Mouse (Mus musculus) forebrain, embryonic 14.5 days (tissue): ENCODE data around the gene Gon4l. TPM values are rescaled to one million over a fixed set of nuclear protein-coding genes. Genes with fewer than 3 reads are reported as not detected.
"Not testable (repeated sequence)": the region's sequence is repeated elsewhere in the genome, so short reads cannot be mapped to it uniquely, and the experiment has no call there.

Experiments
- ATAC-seq: fragments of 200-750 bp; cut with Nextera tagmentation; 2 replicates; pipeline ENCODE4 v1.8.0; 2017; ENCODE audit warnings: mild to moderate bottlenecking, moderate library complexity
- DNase-seq: peaks from one replicate; pipeline ENCODE4 v3.0.0-alpha.2; 2015; ENCODE audit warnings: low spot score
- H3K27ac ChIP-seq: fragments of 300-500 bp; sonication (generic); 2 replicates; pipeline ENCODE4 v1.5.1; 2014; ENCODE audit warnings: low read depth, mild to moderate bottlenecking, control low read depth, low read length, moderate library complexity
- H3K27me3 ChIP-seq: fragments of 300-500 bp; sonication (generic); replicated peaks from 2 replicates; pipeline ENCODE4 v1.6.1; 2014; ENCODE audit warnings: low read length, control low read depth, mixed read lengths; ENCODE audit not compliant: control insufficient read depth, insufficient read depth
- H3K36me3 ChIP-seq: fragments of 300-500 bp; sonication (generic); 2 replicates; pipeline ENCODE4 v1.6.1; 2014; ENCODE audit warnings: low read length, control low read depth; ENCODE audit not compliant: control insufficient read depth, insufficient read depth
- H3K4me1 ChIP-seq: fragments of 300-500 bp; sonication (generic); 2 replicates; pipeline ENCODE4 v1.6.1; 2014; ENCODE audit warnings: antibody characterized with exemption, low read length, control low read depth; ENCODE audit not compliant: control insufficient read depth, insufficient read depth
- H3K4me2 ChIP-seq: fragments of 300-500 bp; sonication (generic); 2 replicates; pipeline ENCODE4 v1.6.1; 2014; ENCODE audit warnings: mild to moderate bottlenecking, control low read depth, low read length
- H3K4me3 ChIP-seq: fragments of 300-500 bp; sonication (generic); 2 replicates; pipeline ENCODE4 v1.5.1; 2014; ENCODE audit warnings: low read depth, low read length, control low read depth
- H3K9ac ChIP-seq: fragments of 300-500 bp; sonication (generic); 2 replicates; pipeline ENCODE4 v1.6.1; 2014; ENCODE audit warnings: mild to moderate bottlenecking, low read length, control low read depth, moderate library complexity
- H3K9me3 ChIP-seq: fragments of 300-500 bp; sonication (generic); replicated peaks from 2 replicates; pipeline ENCODE4 v1.6.1; 2016; ENCODE audit warnings: low read length, control low read depth, mixed read lengths; ENCODE audit not compliant: control insufficient read depth
- WGBS: fragments of 180-500 bp; shearing (Covaris S2); extraction: QIAGEN DNeasy Blood & Tissue Kit; methylation state at CpG from one replicate; pipeline ENCODE4 v1.1.7; 2014; 5-methylcytosine and 5-hydroxymethylcytosine counted together
- polyA plus RNA-seq: library from polyadenylated mRNA; unstranded; fragments of >200 nt; fragmentation: Nextera tagmentation; extraction: Ambion mirVana; gene quantifications from 2 replicates; pipeline ENCODE4 v1.2.1, GENCODE M21; 2014

Gene Gon4l
- polyA plus RNA-seq, 1 experiment from 2014 or later: 12.3 TPM

DNA sequence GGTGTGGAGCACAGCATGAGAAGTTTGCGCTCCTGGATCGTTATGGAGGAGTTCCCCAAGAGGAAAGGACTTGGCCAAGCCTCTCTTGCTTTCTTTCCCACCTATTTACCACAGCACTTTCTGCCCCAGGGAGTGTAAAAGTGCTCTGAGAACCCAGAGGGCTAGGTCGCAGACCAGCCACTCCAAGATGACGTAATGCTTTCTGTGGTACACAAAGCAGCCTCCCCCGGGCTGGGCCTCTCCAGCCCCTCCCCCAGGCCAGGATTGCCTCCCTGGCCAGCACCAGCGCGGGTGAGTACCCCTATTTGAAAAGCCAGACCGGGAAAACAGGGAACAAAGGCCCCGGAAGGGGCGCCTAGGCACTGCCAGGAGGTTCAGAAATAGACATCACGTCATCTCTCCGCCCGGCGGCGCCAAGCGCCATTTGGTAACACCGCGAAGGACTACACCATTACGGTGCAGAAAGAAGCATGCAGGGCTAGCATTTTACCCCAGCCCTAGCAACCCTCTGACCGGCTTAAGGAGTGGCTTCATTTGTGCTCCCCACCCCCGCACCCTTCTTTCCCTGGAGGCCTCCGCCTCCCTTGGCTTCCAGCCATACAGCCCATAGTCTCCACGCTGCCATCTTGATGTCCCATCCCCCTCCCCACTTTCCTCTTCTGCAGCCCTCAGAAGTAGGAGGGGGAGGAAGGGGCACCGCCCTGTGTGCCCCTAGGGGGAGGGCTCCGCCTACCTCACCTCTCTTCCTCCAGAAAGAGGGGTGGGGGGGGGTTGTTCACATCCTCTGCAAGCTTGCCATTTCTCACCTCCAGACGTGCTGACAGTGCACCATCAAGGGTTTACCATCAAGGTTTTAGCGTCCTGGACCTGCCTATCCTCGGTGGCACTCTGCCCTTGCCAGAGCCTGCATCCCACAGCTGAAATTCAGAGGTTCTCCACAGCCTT is 3.6 kb upstream of the Gon4l start:
- not testable (repeated sequence) for H3K9me3 ChIP-seq, H3K27me3 ChIP-seq, H3K4me1 ChIP-seq, H3K36me3 ChIP-seq
- H3K4me3 ChIP-seq: peak overlapping the region; percentile 38
- peak overlapping the region; percentile 93 for H3K27ac ChIP-seq
- H3K4me2 ChIP-seq: peak overlapping the region; percentile 44
- 2% methylated on average over 15 of the region's 28 CpGs for WGBS
- ATAC-seq (peak; percentile 81), DNase-seq (peak; percentile 91)
- H3K9ac ChIP-seq: peak overlapping the region; percentile 56

DNA sequence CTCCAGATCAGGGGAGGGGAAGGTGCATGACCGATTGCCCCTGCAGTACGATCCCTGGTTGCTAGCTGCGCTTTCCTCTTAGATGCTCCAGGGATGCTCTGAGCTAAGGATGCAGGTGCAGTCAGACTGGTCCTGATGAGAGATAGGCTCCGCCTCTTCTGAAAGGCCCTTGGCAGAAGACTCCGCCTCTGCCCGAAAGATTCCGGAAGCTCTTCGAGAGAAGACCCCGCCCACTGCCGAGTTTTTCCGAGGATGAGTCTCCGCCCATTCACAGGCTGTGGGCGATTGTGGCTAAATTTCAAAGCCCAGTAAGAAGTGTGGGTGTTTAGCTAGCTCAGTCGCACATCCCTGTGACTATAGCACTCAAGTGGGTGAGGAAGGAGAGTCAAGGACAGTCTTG is 2.6 kb upstream of the Gon4l start:
- Histone ChIP-seq H3K4me2 (peak overlapping the region; percentile 28; the same call in 1 of the 2 replicates), H3K4me3 (peak overlapping the region; percentile 38)
- not testable (repeated sequence) for H3K27ac ChIP-seq, H3K4me1 ChIP-seq, H3K27me3 ChIP-seq, H3K9ac ChIP-seq, H3K9me3 ChIP-seq, H3K36me3 ChIP-seq
- DNase-seq (peak; percentile 95), ATAC-seq (peak; percentile 78)
- under 1% methylated on average over 14 of the region's 14 CpGs for WGBS

DNA sequence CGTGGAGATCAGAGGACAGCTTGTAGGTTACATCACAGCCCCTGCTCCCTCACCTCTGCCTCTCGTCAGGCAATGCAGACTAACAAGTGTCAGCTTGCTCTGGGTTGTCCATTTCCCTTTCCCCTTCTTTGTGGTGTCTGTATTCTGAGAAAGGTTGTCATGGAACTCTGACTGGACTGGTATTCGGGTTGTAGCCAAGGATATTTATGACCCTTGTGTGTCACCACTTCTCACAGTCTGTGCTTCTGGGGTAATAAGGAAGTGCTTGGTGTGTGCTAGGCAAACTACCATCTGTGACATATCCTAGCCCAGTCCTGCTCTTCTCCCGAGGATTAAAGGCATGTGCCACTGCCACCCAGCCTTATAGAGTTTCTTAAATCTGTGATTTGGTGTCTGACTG is 14.1 kb downstream of the Gon4l start:
- 91% methylated on average over 4 of the region's 4 CpGs for WGBS
- H3K27ac ChIP-seq: no peak overlapping the region
- H3K27me3 ChIP-seq: no peaks in the 10 kb centered on the region
- no peaks in the 10 kb centered on the region for H3K9me3 ChIP-seq
- no peak overlapping the region for H3K4me2 ChIP-seq
- H3K9ac ChIP-seq: no peak overlapping the region
- H3K36me3 ChIP-seq: peaks cover 41% of the 10 kb centered on the region
- no peaks in the 10 kb centered on the region for H3K4me1 ChIP-seq
- H3K4me3 ChIP-seq: no peak overlapping the region
- DNase-seq: no peak
- no peak for ATAC-seq

DNA sequence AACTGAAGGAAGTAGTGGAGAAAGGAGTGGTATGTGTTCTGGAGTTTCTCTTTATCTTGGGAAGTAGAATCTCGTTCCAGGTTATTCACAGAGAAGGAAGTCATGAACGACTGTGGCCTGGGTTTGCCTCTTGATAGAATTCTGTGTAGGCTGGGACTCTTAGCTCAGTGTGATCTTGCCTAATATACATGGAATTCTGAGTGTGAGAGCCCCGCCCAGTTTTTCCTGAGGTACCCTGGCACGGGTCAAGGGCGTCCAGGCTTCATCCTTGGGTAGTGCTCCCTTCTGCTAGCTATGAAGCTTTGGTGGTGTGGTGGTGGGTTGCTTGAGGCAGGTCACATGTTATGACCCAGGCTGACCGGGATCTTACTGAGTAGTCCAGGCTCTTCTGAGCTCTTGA is 20.8 kb downstream of the Gon4l start:
- Histone ChIP-seq H3K9me3 (no peaks in the 10 kb centered on the region), H3K36me3 (peaks cover 69% of the 10 kb centered on the region), H3K4me1 (no peaks in the 10 kb centered on the region), H3K27me3 (no peaks in the 10 kb centered on the region), H3K4me2 (no peak overlapping the region), H3K9ac (no peak overlapping the region), H3K27ac (no peak overlapping the region), H3K4me3 (no peak overlapping the region)
- ATAC-seq (no peak), DNase-seq (no peak)
- 90% methylated on average over 6 of the region's 6 CpGs for WGBS

DNA sequence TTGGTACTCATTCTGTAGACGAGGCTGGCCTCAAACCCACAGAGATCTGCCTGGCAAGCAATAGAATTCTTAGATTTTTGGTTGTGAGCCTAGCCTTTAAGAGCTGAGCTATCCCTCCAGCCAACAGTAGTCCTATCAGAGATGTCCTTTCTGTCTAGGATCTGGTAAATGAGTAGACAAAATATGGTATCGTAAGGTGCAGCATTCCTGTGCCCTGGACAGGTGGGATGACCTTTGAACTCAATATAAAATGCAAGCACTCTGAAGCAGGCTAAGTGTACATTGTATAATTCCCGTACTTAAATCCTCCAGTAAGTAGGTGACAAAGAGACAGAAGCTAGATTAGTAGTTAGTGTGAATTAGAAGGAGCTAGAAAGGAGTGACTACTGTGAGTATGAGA is 27.1 kb downstream of the Gon4l start:
- Histone ChIP-seq H3K9me3 (no peaks in the 10 kb centered on the region), H3K4me1 (no peaks in the 10 kb centered on the region), H3K4me2 (no peak overlapping the region), H3K27me3 (no peaks in the 10 kb centered on the region), H3K36me3 (peaks cover 84% of the 10 kb centered on the region), H3K9ac (no peak overlapping the region), H3K27ac (no peak overlapping the region), H3K4me3 (no peak overlapping the region)
- DNase-seq: no peak
- no peak for ATAC-seq
- 94% methylated on average over 3 of the region's 3 CpGs for WGBS

DNA sequence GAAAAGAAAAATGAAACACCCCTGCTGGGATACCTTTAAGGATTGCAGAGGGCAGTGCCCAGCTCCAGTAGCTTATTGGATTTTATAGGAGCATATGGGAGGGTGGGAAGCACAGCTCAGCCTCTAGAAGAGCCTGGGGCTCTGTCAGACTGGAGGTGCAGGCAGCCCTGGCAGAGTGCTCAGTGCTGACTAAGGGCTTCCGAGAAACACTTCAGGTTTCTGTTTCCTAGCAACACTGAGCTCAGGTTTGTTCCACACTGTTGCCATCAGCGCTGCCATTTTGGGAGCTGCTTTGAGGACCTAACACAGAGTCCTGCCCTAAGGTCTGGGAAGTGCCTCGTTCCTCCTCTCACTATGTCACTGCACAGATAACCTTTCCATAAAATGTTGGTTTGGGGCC is 31.7 kb downstream of the Gon4l start:
- ATAC-seq, H3K27me3 ChIP-seq, H3K9me3 ChIP-seq, H3K9ac ChIP-seq, H3K27ac ChIP-seq, H3K4me2 ChIP-seq, H3K4me3 ChIP-seq, H3K4me1 ChIP-seq, DNase-seq: not testable (repeated sequence)
- peaks cover 40% of the 10 kb centered on the region for H3K36me3 ChIP-seq
- WGBS: no CpG with 5 or more reads among the region's 3 CpGs

DNA sequence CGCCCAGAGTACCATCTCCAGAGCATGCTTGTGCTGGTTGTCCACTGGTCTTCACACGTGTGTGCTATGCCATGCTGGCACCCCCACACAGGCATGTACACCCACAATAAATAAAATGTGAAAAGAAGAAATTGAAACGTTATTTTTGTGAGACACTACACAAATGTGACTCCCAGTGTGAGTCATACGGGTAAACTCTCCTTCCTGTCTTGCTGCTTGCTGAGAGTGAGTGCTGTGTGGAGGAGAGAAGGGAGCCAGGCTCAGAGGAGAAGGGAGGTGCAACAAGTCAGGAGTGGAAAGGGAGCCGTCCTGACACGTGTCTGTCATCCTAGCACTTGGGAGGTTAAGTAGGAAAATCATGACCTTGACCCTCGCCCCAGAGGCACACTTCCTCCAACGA is 32.1 kb downstream of the Gon4l start:
- peaks cover 36% of the 10 kb centered on the region for H3K36me3 ChIP-seq
- H3K4me3 ChIP-seq, H3K4me2 ChIP-seq, H3K27me3 ChIP-seq, H3K9me3 ChIP-seq, H3K9ac ChIP-seq, ATAC-seq, H3K27ac ChIP-seq, DNase-seq, H3K4me1 ChIP-seq: not testable (repeated sequence)
- WGBS: no CpG with 5 or more reads among the region's 8 CpGs

DNA sequence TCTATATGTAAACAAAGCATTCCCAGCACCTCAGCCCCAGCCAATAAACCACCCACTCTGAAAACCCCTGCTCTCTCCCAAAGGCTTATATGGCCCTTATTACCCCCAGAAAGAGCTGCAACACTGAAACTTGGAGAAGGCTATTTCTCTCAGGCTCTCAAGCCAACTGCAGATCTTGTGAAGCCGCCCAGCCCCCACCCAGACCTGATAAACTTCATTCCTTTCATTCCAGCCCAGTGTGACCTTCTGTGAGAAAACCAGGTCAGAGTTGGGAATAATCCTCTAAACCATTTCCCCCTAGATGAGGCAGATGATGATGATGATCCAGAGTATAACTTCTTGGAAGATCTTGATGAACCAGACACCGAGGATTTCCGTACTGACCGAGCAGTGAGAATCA is 33.4 kb downstream of the Gon4l start:
- not testable (repeated sequence) for ATAC-seq, H3K4me3 ChIP-seq, DNase-seq, H3K4me2 ChIP-seq, H3K27ac ChIP-seq, H3K27me3 ChIP-seq, H3K9me3 ChIP-seq, H3K9ac ChIP-seq, H3K4me1 ChIP-seq
- peaks cover 25% of the 10 kb centered on the region for H3K36me3 ChIP-seq
- no CpG with 5 or more reads among the region's 4 CpGs for WGBS

DNA sequence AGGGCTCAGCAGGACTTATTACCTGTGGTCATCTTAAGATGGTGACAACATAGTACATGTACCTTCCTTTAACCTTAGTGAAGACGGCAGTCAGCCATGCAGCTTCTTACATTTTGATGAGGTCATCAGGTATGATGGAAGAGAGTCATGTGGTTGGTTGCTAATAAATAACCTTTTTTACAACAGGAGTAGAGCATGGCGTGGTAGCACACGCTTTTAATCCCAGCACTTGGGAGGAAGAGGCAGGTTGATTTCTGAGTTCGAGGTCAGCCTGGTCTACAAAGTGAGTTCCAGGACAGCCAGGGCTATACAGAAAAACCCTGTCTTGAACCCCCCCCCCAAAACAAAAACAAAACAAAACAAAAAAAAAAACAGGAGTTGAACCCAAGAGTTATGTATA is 47.5 kb downstream of the Gon4l start:
- H3K4me2 ChIP-seq, ATAC-seq, H3K36me3 ChIP-seq, H3K4me1 ChIP-seq, H3K27ac ChIP-seq, H3K9me3 ChIP-seq, H3K4me3 ChIP-seq, DNase-seq, H3K27me3 ChIP-seq, H3K9ac ChIP-seq: not testable (repeated sequence)
- 98% methylated on average over 4 of the region's 4 CpGs for WGBS
